Mouse (Mus musculus) lung, postnatal 14 days (tissue): ENCODE data around the gene Zbtb18.
"Not testable (repeated sequence)": the region's sequence is repeated elsewhere in the genome, so short reads cannot be mapped to it uniquely, and the experiment has no call there.

Experiments used
- DNase-seq: peaks from one replicate; pipeline ENCODE4 v3.0.0; 2021

Gene Zbtb18

GRCm38 (mm10) chr1:177447541-177448111, 5.5 kb downstream of the Zbtb18 start:
- no peak for DNase-seq

GRCm38 (mm10) chr1:177448121-177448561, 6.0 kb downstream of the Zbtb18 start:
- no peak for DNase-seq

GRCm38 (mm10) chr1:177448921-177449320, 6.8 kb downstream of the Zbtb18 start:
- DNase-seq, result no peak

- not testable (repeated sequence) for DNase-seq
Observed at GRCm38 (mm10) chr1:177449857-177450256, 7.7 kb downstream of the Zbtb18 start.

GRCm38 (mm10) chr1:177451041-177451440, 8.9 kb downstream of the Zbtb18 start:
- DNase-seq, result no peak

GRCm38 (mm10) chr1:177451991-177452431, 9.9 kb downstream of the Zbtb18 start:
- DNase-seq, result no peak

GRCm38 (mm10) chr1:177452987-177453386, 10.8 kb downstream of the Zbtb18 start:
- no peak for DNase-seq

GRCm38 (mm10) chr1:177453806-177454205, 11.7 kb downstream of the Zbtb18 start:
- DNase-seq, result no peak

GRCm38 (mm10) chr1:177454492-177454891, 12.3 kb downstream of the Zbtb18 start:
- no peak for DNase-seq

GRCm38 (mm10) chr1:177455466-177455865, 13.3 kb downstream of the Zbtb18 start:
- no peak for DNase-seq

- no peak for DNase-seq
Observed at GRCm38 (mm10) chr1:177456208-177456607, 14.1 kb downstream of the Zbtb18 start.

- no peak for DNase-seq
Observed at GRCm38 (mm10) chr1:177456772-177457171, 14.6 kb downstream of the Zbtb18 start.

GRCm38 (mm10) chr1:177457981-177458380, 15.8 kb downstream of the Zbtb18 start:
- DNase-seq, result no peak

GRCm38 (mm10) chr1:177458456-177459389, 16.6 kb downstream of the Zbtb18 start:
- no peak for DNase-seq

- DNase-seq, result no peak
Observed at GRCm38 (mm10) chr1:177459536-177459935, 17.4 kb downstream of the Zbtb18 start.

GRCm38 (mm10) chr1:177467150-177467549, 25.0 kb downstream of the Zbtb18 start:
- no peak for DNase-seq

- DNase-seq, result no peak
Observed at GRCm38 (mm10) chr1:177468436-177468835, 26.3 kb downstream of the Zbtb18 start.

- DNase-seq, result no peak
Observed at GRCm38 (mm10) chr1:177470091-177470490, 27.9 kb downstream of the Zbtb18 start.

- no peak for DNase-seq
Observed at GRCm38 (mm10) chr1:177470951-177471350, 28.8 kb downstream of the Zbtb18 start.

GRCm38 (mm10) chr1:177475542-177476197, 33.5 kb downstream of the Zbtb18 start:
- DNase-seq, result no peak

GRCm38 (mm10) chr1:177478578-177478977, 36.4 kb downstream of the Zbtb18 start:
- no peak for DNase-seq

GRCm38 (mm10) chr1:177479356-177480004, 37.3 kb downstream of the Zbtb18 start:
- DNase-seq, result peak; percentile 55

GRCm38 (mm10) chr1:177483612-177484011, 41.5 kb downstream of the Zbtb18 start:
- DNase-seq, result no peak
